Mouse (Mus musculus): Measurements from ENCODE around the gene Pabpc4.

The Pabpc4 gene

GRCm38 (mm10) chr4:123342091-123342641 is 80.0 kb downstream of the Pabpc4 start:
- DNase-seq (ENCODE audit: low spot score) = no peak

GRCm38 (mm10) chr4:123342642-123343470 is 80.7 kb downstream of the Pabpc4 start, which contains the start of gene Bmp8a:
TSS of gene Bmp8a (minus strand) at chr4:123343252.
- peak; percentile 71 for DNase-seq (ENCODE audit: low spot score)

GRCm38 (mm10) chr4:123343471-123343789 is 81.3 kb downstream of the Pabpc4 start:
- DNase-seq (ENCODE audit: low spot score) = no peak

Data from MN1 (cell line).